Mouse (Mus musculus) liver, postnatal 0 days (tissue): ENCODE data around the gene Zfp948.

ENCODE experiments used
- CTCF ChIP-seq: sonication (generic); IDR thresholded peaks from 2 replicates; pipeline ENCODE4 v1.5.1; 2016; ENCODE audit warnings: antibody characterized with exemption, low read depth
- EP300 ChIP-seq: IDR thresholded peaks from 2 replicates; pipeline ENCODE4 v1.6.1; 2016; ENCODE audit warnings: antibody characterized with exemption, low read depth, mild to moderate bottlenecking

- TF ChIP-seq CTCF (no peak), EP300 (no peak)
Observed at GRCm38 (mm10) chr17:21623647-21624046, 56.8 kb downstream of the Zfp948 start.
